Mouse (Mus musculus) midbrain, embryonic 10.5 days (tissue): ENCODE measurements around the gene Sat2. TPM values are rescaled to one million over a fixed set of nuclear protein-coding genes. Genes with fewer than 3 reads are reported as not detected.
"Not testable (repeated sequence)": the region's sequence is repeated elsewhere in the genome, so short reads cannot be mapped to it uniquely, and the experiment has no call there.

ENCODE experiments used
- DNase-seq: peaks from one replicate; pipeline ENCODE4 v3.0.0-alpha.2; 2017; ENCODE audit warnings: low spot score
- H3K27ac ChIP-seq: fragments of 300-500 bp; sonication (generic); replicated peaks from 2 replicates; pipeline ENCODE4 v1.5.1; 2016; ENCODE audit warnings: mild to moderate bottlenecking
- H3K27me3 ChIP-seq: fragments of 300-500 bp; sonication (generic); 2 replicates; pipeline ENCODE4 v1.6.1; 2016; ENCODE audit warnings: low read depth, mild to moderate bottlenecking; ENCODE audit not compliant: poor library complexity, severe bottlenecking
- H3K36me3 ChIP-seq: fragments of 300-500 bp; sonication (generic); 2 replicates; pipeline ENCODE4 v1.6.1; 2016; ENCODE audit warnings: mild to moderate bottlenecking, moderate library complexity
- H3K4me1 ChIP-seq: fragments of 300-500 bp; sonication (generic); 2 replicates; pipeline ENCODE4 v1.6.1; 2016
- H3K4me3 ChIP-seq: fragments of 300-500 bp; sonication (generic); 2 replicates; pipeline ENCODE4 v1.5.1; 2016; ENCODE audit warnings: mild to moderate bottlenecking, moderate library complexity
- H3K9me3 ChIP-seq: fragments of 300-500 bp; sonication (generic); replicated peaks from 2 replicates; pipeline ENCODE4 v1.6.1; 2016; ENCODE audit warnings: mild to moderate bottlenecking
- WGBS: fragments of 180-500 bp; shearing (Covaris S2); methylation state at CpG from one replicate; pipeline ENCODE4 v1.1.7; 2016; 5-methylcytosine and 5-hydroxymethylcytosine counted together
- polyA plus RNA-seq: library from polyadenylated mRNA; unstranded; fragments of >200 nt; fragmentation: Nextera tagmentation; extraction: Ambion mirVana; gene quantifications from 2 replicates; pipeline ENCODE4 v1.2.1, GENCODE M21; 2016

Sat2 gene
- polyA plus RNA-seq, 1 experiment from 2014 or later: 16.1 TPM

- no peaks in the 10 kb centered on the region for H3K36me3 ChIP-seq
- peak overlapping the region; percentile 59 for H3K4me3 ChIP-seq
- DNase-seq: no peak
- peak overlapping the region; percentile 93 for H3K27ac ChIP-seq
- no peaks in the 10 kb centered on the region for H3K9me3 ChIP-seq
- peaks cover 9% of the 10 kb centered on the region; the same call in 1 of the 2 replicates for H3K27me3 ChIP-seq
- WGBS: 60% methylated on average over 6 of the region's 6 CpGs
- peaks cover 29% of the 10 kb centered on the region for H3K4me1 ChIP-seq
These were observed 582 bp downstream of the Sat2 start for GRCm38 (mm10) chr11:69622406-69622805.

- Histone ChIP-seq H3K36me3 (no peaks in the 10 kb centered on the region), H3K27ac (no peak overlapping the region), H3K27me3 (peaks cover 3% of the 10 kb centered on the region; the same call in 1 of the 2 replicates), H3K4me3 (peak overlapping the region; percentile 59; the same call in 1 of the 2 replicates), H3K4me1 (peaks cover 25% of the 10 kb centered on the region), H3K9me3 (no peaks in the 10 kb centered on the region)
- WGBS: 76% methylated on average over 4 of the region's 4 CpGs
- no peak for DNase-seq
These were observed 1.2 kb downstream of the Sat2 start for GRCm38 (mm10) chr11:69623006-69623405.

DNA sequence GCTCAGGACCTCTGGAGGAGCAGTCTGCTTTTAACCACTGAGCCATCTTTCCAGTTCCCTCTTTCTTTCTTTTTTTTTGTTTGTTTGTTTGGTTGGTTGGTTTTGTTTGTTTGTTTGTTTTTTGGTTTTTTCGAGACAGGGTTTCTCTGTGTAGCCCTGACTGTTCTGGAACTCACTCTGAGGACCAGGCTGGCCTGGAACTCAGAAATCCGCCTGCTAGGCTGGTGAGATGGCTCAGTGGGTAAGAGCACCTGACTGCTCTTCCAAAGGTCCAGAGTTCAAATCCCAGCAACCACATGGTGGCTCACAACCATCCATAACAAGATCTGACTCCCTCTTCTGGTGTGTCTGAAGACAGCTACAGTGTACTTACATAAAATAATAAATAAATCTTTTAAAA is 2.5 kb downstream of the Sat2 start:
- peaks cover 21% of the 10 kb centered on the region for H3K4me1 ChIP-seq
- H3K36me3 ChIP-seq, DNase-seq, H3K9me3 ChIP-seq, H3K27me3 ChIP-seq, H3K27ac ChIP-seq, H3K4me3 ChIP-seq: not testable (repeated sequence)
- 75% methylated on average over 2 of the region's 2 CpGs for WGBS

DNA sequence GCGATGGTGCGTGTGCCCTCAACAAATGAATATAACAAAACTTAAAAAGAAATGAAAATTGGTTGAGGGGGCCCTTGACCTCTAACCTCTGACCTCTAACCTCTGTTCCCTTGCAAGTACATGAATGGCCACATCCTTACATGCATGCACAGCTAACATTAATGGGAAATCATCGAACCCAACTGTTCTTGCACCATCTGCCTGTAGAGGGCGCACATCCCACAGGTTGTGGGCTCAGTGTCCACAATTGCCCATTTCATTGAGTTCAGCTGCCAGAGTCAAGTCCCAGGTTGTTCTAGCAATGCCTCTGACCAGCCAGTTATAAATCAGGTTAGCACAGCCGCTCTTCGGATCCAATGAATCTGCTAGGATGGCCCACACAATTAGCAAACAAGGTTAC is 6.5 kb downstream of the Sat2 start:
- peak; percentile 83 for DNase-seq
- H3K36me3 ChIP-seq: no peaks in the 10 kb centered on the region
- 40% methylated on average over 6 of the region's 6 CpGs for WGBS
- H3K9me3 ChIP-seq: no peaks in the 10 kb centered on the region
- no peaks in the 10 kb centered on the region for H3K27me3 ChIP-seq
- H3K4me1 ChIP-seq: peaks cover 14% of the 10 kb centered on the region
- no peak overlapping the region for H3K4me3 ChIP-seq
- no peak overlapping the region for H3K27ac ChIP-seq

- Histone ChIP-seq H3K27me3 (no peaks in the 10 kb centered on the region), H3K4me3 (no peak overlapping the region), H3K9me3 (no peaks in the 10 kb centered on the region), H3K27ac (no peak overlapping the region), H3K36me3 (peaks cover 4% of the 10 kb centered on the region; the same call in 1 of the 2 replicates), H3K4me1 (peaks cover 25% of the 10 kb centered on the region)
- no peak for DNase-seq
- WGBS: 59% methylated on average over 1 of the region's 1 CpGs
These were observed 8.0 kb downstream of the Sat2 start for GRCm38 (mm10) chr11:69629802-69630201.

DNA sequence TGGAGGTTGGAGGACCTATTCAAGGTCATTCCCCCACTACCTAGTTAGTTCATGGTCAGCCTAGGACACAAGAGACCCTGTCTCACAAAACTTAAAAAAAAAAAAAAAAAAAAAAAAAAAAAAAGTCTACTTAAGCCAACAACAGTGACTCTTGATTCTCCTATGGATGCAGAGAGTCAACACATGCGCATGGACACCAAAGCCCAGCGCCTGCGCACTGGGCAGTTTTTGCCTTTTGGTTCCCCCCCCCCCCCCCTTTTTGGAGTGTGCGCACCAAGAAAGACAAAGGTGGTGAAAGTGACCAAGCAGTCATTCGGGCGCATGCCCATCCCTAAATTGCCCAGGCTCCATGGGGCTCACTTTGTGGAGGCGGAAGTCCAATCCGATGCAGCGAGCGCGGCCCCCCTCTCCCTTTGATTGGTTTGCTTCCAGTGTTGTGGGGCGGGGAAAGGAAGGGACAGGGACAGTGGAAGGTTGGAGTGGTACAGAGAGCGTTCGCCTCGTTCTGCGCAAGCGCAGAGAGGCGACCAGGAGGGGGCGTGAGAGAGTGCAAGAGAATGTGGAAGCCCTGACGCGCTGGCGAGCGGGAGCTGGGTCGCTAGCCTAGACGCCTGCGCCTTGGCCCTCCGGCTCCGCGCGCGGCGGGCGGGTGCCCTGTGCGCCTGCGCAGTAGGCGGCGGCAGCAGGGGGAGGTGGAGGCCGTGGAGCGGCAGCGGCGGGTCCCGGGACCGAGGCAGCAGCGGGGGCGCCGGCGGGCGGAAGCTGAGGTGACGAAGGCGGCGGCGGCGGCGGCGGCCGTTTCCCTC is 10.7 kb downstream of the Sat2 start, which contains the start of gene Fxr2:
Gene Fxr2, plus strand, starts transcription at position 707 of the 806 bp plus-strand sequence.
- DNase-seq: peak; percentile 100
- peak within 1 kb of the TSS; percentile 99 for H3K4me3 ChIP-seq
- no peaks in the 10 kb centered on the region for H3K27me3 ChIP-seq
- H3K9me3 ChIP-seq: no peaks in the 10 kb centered on the region
- peak within 1 kb of the TSS; percentile 98 for H3K27ac ChIP-seq
- H3K36me3 ChIP-seq: peaks cover 28% of the 10 kb centered on the region
- H3K4me1 ChIP-seq: peaks cover 34% of the 10 kb centered on the region
- WGBS: under 1% methylated on average over 50 of the region's 56 CpGs

DNA sequence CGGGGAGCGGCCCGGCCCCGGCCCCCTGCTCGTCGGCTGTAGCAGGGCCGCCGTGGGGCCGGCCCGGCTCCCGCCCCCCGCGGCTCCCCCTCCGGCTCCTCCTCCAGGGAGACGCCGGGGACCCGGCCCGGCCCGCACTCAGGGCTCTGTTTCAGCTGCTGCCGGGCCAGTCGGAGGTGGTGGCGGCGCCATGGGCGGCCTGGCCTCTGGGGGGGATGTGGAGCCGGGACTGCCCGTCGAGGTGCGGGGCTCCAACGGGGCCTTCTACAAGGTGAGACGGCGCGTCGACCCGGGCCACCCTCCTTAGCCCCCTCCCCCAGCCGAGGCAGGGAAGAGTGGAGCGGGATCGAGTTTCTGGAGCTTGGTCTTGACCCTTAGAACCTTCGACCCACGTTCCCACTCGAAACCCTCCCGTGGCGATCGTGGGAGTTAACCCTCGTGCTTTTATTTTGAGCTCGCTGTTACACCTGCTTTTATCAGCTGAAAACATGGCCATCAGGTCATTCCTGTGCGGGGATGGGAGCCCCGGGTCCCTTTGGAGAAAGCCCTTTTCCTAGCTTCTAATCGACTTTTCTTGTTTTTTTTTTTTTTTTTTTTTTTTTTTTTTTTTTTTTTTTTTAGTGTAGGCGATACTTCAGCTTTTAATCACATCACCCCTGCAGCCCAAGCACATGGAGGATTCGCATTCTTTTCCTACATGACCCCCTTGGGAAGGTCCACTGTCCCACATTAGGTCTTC is 11.5 kb downstream of the Sat2 start:
- Histone ChIP-seq H3K4me3 (peak overlapping the region; percentile 99), H3K9me3 (no peaks in the 10 kb centered on the region), H3K4me1 (peaks cover 34% of the 10 kb centered on the region), H3K36me3 (peaks cover 36% of the 10 kb centered on the region), H3K27ac (peak overlapping the region; percentile 98), H3K27me3 (no peaks in the 10 kb centered on the region)
- no peak for DNase-seq
- WGBS: 1% methylated on average over 48 of the region's 50 CpGs

- no peaks in the 10 kb centered on the region for H3K9me3 ChIP-seq
These were observed 13.6 kb downstream of the Sat2 start for GRCm38 (mm10) chr11:69635471-69635870.

GRCm38 (mm10) chr11:69645860-69646259 is 24.0 kb downstream of the Sat2 start:
- Histone ChIP-seq H3K9me3 (no peaks in the 10 kb centered on the region), H3K4me3 (no peak overlapping the region), H3K27ac (no peak overlapping the region), H3K36me3 (peaks cover 99% of the 10 kb centered on the region), H3K4me1 (no peaks in the 10 kb centered on the region), H3K27me3 (no peaks in the 10 kb centered on the region)
- 96% methylated on average over 5 of the region's 5 CpGs for WGBS
- no peak for DNase-seq

More at GRCm38 (mm10) chr11:69635471-69635870, 13.6 kb downstream of the Sat2 start:
- no peaks in the 10 kb centered on the region for H3K27me3 ChIP-seq
- H3K36me3 ChIP-seq: peaks cover 57% of the 10 kb centered on the region
- no peak for DNase-seq
- WGBS: 94% methylated on average over 3 of the region's 3 CpGs
- H3K4me3 ChIP-seq: no peak overlapping the region
- H3K27ac ChIP-seq: no peak overlapping the region
- H3K4me1 ChIP-seq: peaks cover 34% of the 10 kb centered on the region

- Histone ChIP-seq H3K36me3 (peaks cover 97% of the 10 kb centered on the region), H3K4me3 (no peak overlapping the region; the same call in 1 of the 2 replicates), H3K27ac (no peak overlapping the region), H3K4me1 (peaks cover 39% of the 10 kb centered on the region), H3K27me3 (no peaks in the 10 kb centered on the region), H3K9me3 (no peaks in the 10 kb centered on the region)
- WGBS: 69% methylated on average over 5 of the region's 5 CpGs
- no peak for DNase-seq
These were observed 31.6 kb downstream of the Sat2 start for GRCm38 (mm10) chr11:69653399-69653798.

- Histone ChIP-seq H3K4me1 (peaks cover 39% of the 10 kb centered on the region), H3K4me3 (no peak overlapping the region), H3K9me3 (no peaks in the 10 kb centered on the region), H3K27me3 (no peaks in the 10 kb centered on the region), H3K36me3 (peaks cover 96% of the 10 kb centered on the region), H3K27ac (0 out of 2 replicates have a peak overlapping the region, but pooled peaks have one; percentile 28)
- 53% methylated on average over 9 of the region's 9 CpGs for WGBS
- DNase-seq: no peak
These were observed 32.9 kb downstream of the Sat2 start for GRCm38 (mm10) chr11:69654760-69655159.

DNA sequence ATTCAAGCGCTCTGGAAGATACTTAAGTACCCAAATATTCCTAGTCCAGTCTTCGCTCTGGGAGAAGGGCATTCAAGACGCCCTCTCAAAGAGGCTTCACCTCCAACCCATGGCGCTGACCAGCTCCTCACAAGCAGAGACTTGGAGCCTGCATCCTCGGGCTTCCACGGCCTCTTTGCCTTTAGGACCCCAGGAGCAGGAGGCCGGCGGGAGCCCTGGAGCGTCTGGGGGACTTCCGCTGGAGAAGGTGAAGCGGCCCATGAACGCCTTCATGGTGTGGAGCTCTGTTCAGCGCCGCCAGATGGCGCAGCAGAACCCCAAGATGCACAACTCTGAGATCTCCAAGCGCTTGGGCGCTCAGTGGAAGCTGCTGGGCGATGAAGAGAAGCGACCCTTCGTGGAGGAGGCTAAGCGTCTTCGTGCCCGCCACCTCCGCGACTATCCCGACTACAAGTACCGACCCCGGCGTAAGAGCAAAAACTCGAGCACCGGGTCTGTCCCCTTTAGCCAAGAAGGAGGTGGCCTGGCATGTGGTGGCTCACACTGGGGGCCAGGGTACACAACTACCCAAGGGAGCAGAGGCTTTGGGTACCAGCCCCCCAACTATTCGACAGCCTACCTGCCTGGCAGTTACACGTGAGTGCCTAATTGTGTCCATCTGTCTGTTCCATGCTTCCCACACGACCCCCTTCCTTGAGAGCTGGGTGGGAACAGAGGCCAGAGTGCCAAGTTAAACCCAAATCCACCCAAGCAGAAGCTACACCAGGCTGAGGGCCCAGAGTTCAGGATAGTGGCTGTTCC is 33.6 kb downstream of the Sat2 start, which contains the start of gene Sox15:
Gene Sox15, plus strand, starts transcription at position 51 of the 801 bp plus-strand sequence.
- no peaks in the 10 kb centered on the region for H3K9me3 ChIP-seq
- H3K4me1 ChIP-seq: peaks cover 39% of the 10 kb centered on the region
- H3K27me3 ChIP-seq: no peaks in the 10 kb centered on the region
- WGBS: 27% methylated on average over 34 of the region's 34 CpGs
- peak within 1 kb of the TSS; percentile 10; the same call in 1 of the 2 replicates for H3K4me3 ChIP-seq
- peaks cover 96% of the 10 kb centered on the region for H3K36me3 ChIP-seq
- 0 out of 2 replicates have a peak within 1 kb of the TSS, but pooled peaks have one; percentile 28 for H3K27ac ChIP-seq
- DNase-seq: peak; percentile 73
